Mouse (Mus musculus) ES-E14 (cell line): ENCODE data around the gene Rbms1. TPM values are rescaled to one million over a fixed set of nuclear protein-coding genes. Genes with fewer than 3 reads are reported as not detected.

ENCODE experiments used
- DNase-seq: peaks from one replicate; pipeline ENCODE4 v3.0.0-alpha.2; 2013; ENCODE audit warnings: low read depth, low spot score
- H3K27ac ChIP-seq: 2 replicates; pipeline ENCODE4 v1.5.1; 2012; ENCODE audit warnings: low read depth, mild to moderate bottlenecking, low read length, moderate library complexity, mixed read lengths; ENCODE audit not compliant: poor library complexity, insufficient read depth, severe bottlenecking
- H3K36me3 ChIP-seq: 2 replicates; pipeline ENCODE4 v1.6.1; 2012; ENCODE audit warnings: mild to moderate bottlenecking, low read length, moderate library complexity, mixed read lengths; ENCODE audit not compliant: control insufficient read depth, poor library complexity, insufficient read depth, severe bottlenecking
- H3K4me1 ChIP-seq, 2 experiments: fragments of 150-350 bp in 1 of 2; sonication (generic) in 1 of 2; 2 replicates each; pipeline ENCODE4 v1.6.1; 2012; ENCODE audit warnings: low read length in 2 of 2, mild to moderate bottlenecking in 1 of 2, mixed read lengths in 1 of 2; ENCODE audit not compliant: control insufficient read depth in 2 of 2, insufficient read depth in 2 of 2, poor library complexity in 1 of 2
- H3K4me3 ChIP-seq, 2 experiments: fragments of 150-350 bp in 1 of 2; sonication (generic) in 1 of 2; 2 replicates each; pipeline ENCODE4 v1.5.1; 2012; ENCODE audit warnings: low read length in 2 of 2, low read depth in 1 of 2, mild to moderate bottlenecking in 1 of 2, mixed read lengths in 1 of 2; ENCODE audit not compliant: insufficient read depth in 1 of 2, poor library complexity in 1 of 2, severe bottlenecking in 1 of 2
- H3K9ac ChIP-seq: 2 replicates; pipeline ENCODE4 v1.6.1; 2012; ENCODE audit warnings: low read depth, mild to moderate bottlenecking, low read length, mixed read lengths; ENCODE audit not compliant: poor library complexity, insufficient read depth, severe bottlenecking
- H3K9me3 ChIP-seq: fragments of 150-350 bp; sonication (generic); 2 replicates; pipeline ENCODE4 v1.6.1; 2012; ENCODE audit warnings: low read depth, mild to moderate bottlenecking, low read length; ENCODE audit not compliant: control insufficient read depth, insufficient read depth
- CHD2 ChIP-seq: IDR thresholded peaks from 2 replicates; pipeline ENCODE4 v1.6.1; 2014; ENCODE audit warnings: mild to moderate bottlenecking, low read depth, low read length, inconsistent platforms
- HCFC1 ChIP-seq: IDR thresholded peaks from 2 replicates; pipeline ENCODE4 v1.6.1; 2012; ENCODE audit warnings: low read length, inconsistent platforms, borderline replicate concordance; ENCODE audit not compliant: insufficient read depth
- MAFK ChIP-seq: IDR thresholded peaks from 2 replicates; pipeline ENCODE4 v1.6.1; 2014; ENCODE audit warnings: mild to moderate bottlenecking, low read depth, low read length, inconsistent platforms; ENCODE audit not compliant: insufficient read depth
- ZC3H11A ChIP-seq: IDR thresholded peaks from 2 replicates; pipeline ENCODE4 v1.6.1; 2012; ENCODE audit warnings: low read depth, mild to moderate bottlenecking, inconsistent platforms, low read length, borderline replicate concordance
- ZNF384 ChIP-seq: IDR thresholded peaks from 2 replicates; pipeline ENCODE4 v1.6.1; 2012; ENCODE audit warnings: low read depth, low read length, inconsistent platforms
- in situ Hi-C, 2 experiments: fragments of 600-800 bp; cut with MboI; formaldehyde crosslinking; loops; one replicate each; pipeline ENCODE4 v1.15.1; 2025; ENCODE audit warnings: low sequenced_read_pairs in 2 of 2, inconsistent platforms in 1 of 2; ENCODE audit not compliant: unreplicated experiment in 2 of 2
- total RNA-seq: library from RNA; depleted of rRNA; stranded (reverse); fragments of 300-350 nt; gene quantifications from 2 replicates; pipeline ENCODE4 v1.2.3, GENCODE M21; 2012

Gene Rbms1
- total RNA-seq, 1 experiment = 45.6 TPM

GRCm38 (mm10) chr2:60972189-60972814 lies 9.3 kb upstream of the Rbms1 start:
- TF ChIP-seq ZC3H11A (no peak), HCFC1 (no peak), ZNF384 (no peak), MAFK (no peak), CHD2 (no peak)
- no peaks in the 10 kb centered on the region for H3K9me3 ChIP-seq
- no peak for DNase-seq
- H3K4me3 ChIP-seq = no peak overlapping the region
- no peaks in the 10 kb centered on the region for H3K36me3 ChIP-seq
- in situ Hi-C loops = no loop called here
- no peak overlapping the region for H3K9ac ChIP-seq
- H3K4me1 ChIP-seq = no peaks in the 10 kb centered on the region
- H3K27ac ChIP-seq = no peak overlapping the region

GRCm38 (mm10) chr2:60963616-60964015 lies 624 bp upstream of the Rbms1 start:
- no peaks in the 10 kb centered on the region for H3K36me3 ChIP-seq
- no peaks in the 10 kb centered on the region for H3K9me3 ChIP-seq
- H3K9ac ChIP-seq = no peak overlapping the region
- no peak for DNase-seq
- no peak overlapping the region for H3K27ac ChIP-seq
- peak overlapping the region; percentile 81 to 87 for H3K4me3 ChIP-seq
- in situ Hi-C loops = no loop called here
- H3K4me1 ChIP-seq = 0 out of 4 replicates have a peak, but pooled peaks cover 0 to 2% of the 10 kb centered on the region in 2 experiments
- TF ChIP-seq MAFK = no peak
- no peak for TF ChIP-seq HCFC1
- TF ChIP-seq ZC3H11A = no peak
- TF ChIP-seq CHD2 = no peak
- no peak for TF ChIP-seq ZNF384

DNA sequence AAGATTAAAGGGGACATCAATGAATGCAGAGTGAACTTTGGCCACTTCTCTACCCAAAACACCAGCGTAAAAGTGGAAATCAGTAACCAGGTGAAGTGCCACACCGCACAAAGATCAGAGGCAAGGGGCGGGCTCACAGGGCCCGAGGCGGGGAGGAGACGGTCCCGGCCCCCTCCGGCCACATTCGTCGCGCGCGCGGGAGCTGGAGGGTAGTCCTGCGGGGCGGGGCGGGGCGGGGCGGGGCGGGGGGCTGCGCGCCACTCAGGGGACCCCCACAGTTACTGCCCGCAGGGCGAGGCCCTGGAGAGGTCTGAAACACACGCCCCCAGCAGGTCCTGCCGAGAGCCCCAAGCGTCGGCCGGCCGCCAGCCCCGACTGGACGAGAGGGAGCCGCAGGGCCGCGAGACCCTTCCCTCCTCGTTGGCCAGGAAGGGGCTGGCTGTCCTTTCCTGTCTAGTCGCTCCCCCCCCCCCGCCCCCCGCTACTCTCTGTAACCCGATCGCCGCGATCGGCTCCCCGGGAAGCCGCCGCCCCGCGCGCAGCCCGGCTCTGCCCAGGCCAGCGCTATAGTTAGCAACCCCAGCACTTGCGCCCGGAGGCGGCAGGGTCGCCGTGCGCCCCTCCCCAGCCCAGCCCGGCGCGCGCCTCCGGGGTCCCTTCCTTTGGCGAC lies 856 bp downstream of the Rbms1 start:
- Histone ChIP-seq H3K36me3 (no peaks in the 10 kb centered on the region), H3K9me3 (no peaks in the 10 kb centered on the region), H3K9ac (peak overlapping the region; percentile 69), H3K27ac (no peak overlapping the region), H3K4me3 (peak overlapping the region; percentile 81 to 87), H3K4me1 (0 out of 4 replicates have a peak, but pooled peaks cover 0 to 2% of the 10 kb centered on the region in 2 experiments)
- DNase-seq = peak; percentile 39
- TF ChIP-seq ZC3H11A (no peak), CHD2 (no peak), HCFC1 (no peak), ZNF384 (no peak), MAFK (no peak)
- in situ Hi-C loops = no loop called here

GRCm38 (mm10) chr2:60961281-60961680 lies 1.7 kb downstream of the Rbms1 start:
- no peak for DNase-seq
- Histone ChIP-seq H3K9me3 (no peaks in the 10 kb centered on the region), H3K36me3 (no peaks in the 10 kb centered on the region), H3K9ac (no peak overlapping the region), H3K27ac (no peak overlapping the region), H3K4me3 (no peak overlapping the region), H3K4me1 (0 out of 4 replicates have a peak, but pooled peaks cover 0 to 2% of the 10 kb centered on the region in 2 experiments)
- no peak for TF ChIP-seq HCFC1
- TF ChIP-seq ZC3H11A = no peak
- TF ChIP-seq CHD2 = no peak
- TF ChIP-seq ZNF384 = no peak
- TF ChIP-seq MAFK = no peak
- in situ Hi-C loops = no loop called here
